10 mouse cellular contexts compared by ENCODE assay signal in the genomic region with DNA sequence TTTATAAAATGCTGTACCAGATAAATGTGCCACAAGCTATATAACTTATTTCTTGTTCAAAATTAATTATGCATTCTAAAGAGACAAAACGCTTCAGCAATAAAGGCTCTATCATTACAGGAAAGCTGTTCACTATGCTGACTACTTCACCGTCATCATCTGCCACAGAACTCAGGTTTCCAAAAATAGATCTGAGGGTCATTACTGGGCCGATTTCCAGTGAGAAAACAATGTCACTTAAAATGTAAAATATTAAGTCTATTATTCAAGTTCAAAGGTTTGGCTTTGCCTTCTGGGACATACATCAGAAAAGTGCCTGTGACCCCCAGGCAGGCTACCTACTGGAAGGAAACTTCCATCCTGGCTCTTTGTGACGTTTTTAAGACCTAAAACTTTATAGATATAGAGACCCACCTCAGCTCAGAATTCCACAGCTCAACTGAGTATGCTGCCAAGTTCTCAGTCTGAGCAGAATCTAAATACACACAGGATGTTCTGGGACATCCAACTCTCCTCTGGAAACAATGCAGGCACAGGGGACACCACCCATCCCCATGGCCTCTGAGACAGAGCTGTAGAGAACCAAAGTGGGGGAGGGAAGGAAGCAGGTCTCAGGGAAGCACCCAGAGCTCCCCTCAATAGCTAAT. TPM values are rescaled to one million over a fixed set of nuclear protein-coding genes. Genes with fewer than 3 reads are reported as not detected.
DNase-seq lines count a peak whose midpoint lies in the region; ATAC-seq and TF ChIP-seq lines count a peak whose summit lies in the region.
"Had no signal": no experiment of that assay in that cellular context is flagged by ENCODE, and none has a peak within 500 bp of the region (broad histone marks: within the 10 kb centered on the region; RNA-seq: fewer than 3 reads in every experiment).

No protein-coding gene starts in this region.

- H3K4me1 ChIP-seq in heart, adult 2 months (ENCODE audit: control insufficient read depth, insufficient read depth, low read length), result peaks cover 26% of the 10 kb centered on the region
- H3K4me1 ChIP-seq in intestine, embryonic 16.5 days (ENCODE audit: control insufficient read depth, insufficient read depth, low read length), result peaks cover 18% of the 10 kb centered on the region
- H3K4me1 ChIP-seq in lung, embryonic 15.5 days, result peaks cover 41% of the 10 kb centered on the region

- no peak for TF ChIP-seq POLR2A in heart, adult 2 months (IDR thresholded peaks at IDR 0.05; ENCODE audit: insufficient read depth, low read depth, low read length)

- peak overlapping the region; percentile 96 for H3K27ac ChIP-seq in heart, adult 2 months
- peak overlapping the region; percentile 61 for H3K27ac ChIP-seq in intestine, embryonic 16.5 days (ENCODE audit: low read length)
- peak overlapping the region; percentile 77 for H3K27ac ChIP-seq in lung, embryonic 15.5 days
- H3K27ac ChIP-seq: embryonic facial prominence, embryonic 12.5 days had no signal

- H3K27me3 ChIP-seq in heart, adult 2 months (ENCODE audit: control insufficient read depth, insufficient read depth, low read length), result no peaks in the 10 kb centered on the region
- no peaks in the 10 kb centered on the region for H3K27me3 ChIP-seq in intestine, embryonic 16.5 days (replicated peaks; ENCODE audit: control insufficient read depth, insufficient read depth, low read length)
- H3K27me3 ChIP-seq in lung, embryonic 15.5 days, result no peaks in the 10 kb centered on the region
- H3K27me3 ChIP-seq: embryonic facial prominence, embryonic 12.5 days had no signal

- TF ChIP-seq CTCF in heart, adult 2 months (IDR thresholded peaks at IDR 0.05), result no peak

- H3K36me3 ChIP-seq in heart, adult 2 months (ENCODE audit: control insufficient read depth, insufficient read depth, low read length), result peaks cover 43% of the 10 kb centered on the region
- no peaks in the 10 kb centered on the region for H3K36me3 ChIP-seq in intestine, embryonic 16.5 days (ENCODE audit: control insufficient read depth, insufficient read depth, low read length)
- no peaks in the 10 kb centered on the region for H3K36me3 ChIP-seq in lung, embryonic 15.5 days
- H3K36me3 ChIP-seq: embryonic facial prominence, embryonic 12.5 days had no signal

- peak; percentile 49 to 82 for DNase-seq in adrenal gland, adult (ENCODE audit: inconsistent age in 2 of 2, low spot score in 1 of 2)
- DNase-seq in adrenal gland, adult 18-20 months (ENCODE audit: low spot score in 2 of 2), result no peak
- DNase-seq in heart, adult 2 months, result peak; percentile 57 to 73
- no peak for DNase-seq in testis, postnatal 14 days (ENCODE audit: low spot score)
- DNase-seq in testis, postnatal 10 days (ENCODE audit: low spot score), result no peak

- H3K4me2 ChIP-seq in intestine, embryonic 16.5 days (ENCODE audit: low read depth, low read length), result no peak overlapping the region
- no peak overlapping the region for H3K4me2 ChIP-seq in lung, embryonic 15.5 days
- H3K4me2 ChIP-seq: embryonic facial prominence, embryonic 12.5 days had no signal

- intact Hi-C loops in heart, adult 2 months (cut with DNase I), result loop anchor here (1.0 kb wide), 1 partner anchor 14 kb away; no protein-coding TSS in a partner anchor

- 0 out of 2 replicates have a peak, but pooled peaks have one; percentile 64 for ATAC-seq in intestine, embryonic 16.5 days
- peak; percentile 61; the same call in 1 of the 2 replicates for ATAC-seq in lung, embryonic 15.5 days (ENCODE audit: borderline replicate concordance, extremely low read depth, low FRiP score, low TSS enrichment)
- no peak for ATAC-seq in cerebellum, adult (ENCODE audit: insufficient number of reproducible peaks, low FRiP score, low TSS enrichment)

- TF ChIP-seq EP300 in heart, adult 2 months (IDR thresholded peaks at IDR 0.05; ENCODE audit: insufficient read depth, low read depth, low read length), result peak; percentile 91

- 5% methylated on average over 4 of the region's 4 CpGs for WGBS in heart, adult 2 months
- WGBS in intestine, embryonic 16.5 days, result 37% methylated on average over 4 of the region's 4 CpGs
- WGBS in lung, embryonic 15.5 days, result 21% methylated on average over 4 of the region's 4 CpGs

- no peaks in the 10 kb centered on the region for H3K9me3 ChIP-seq in intestine, embryonic 16.5 days (ENCODE audit: control insufficient read depth, low read length)
- no peaks in the 10 kb centered on the region for H3K9me3 ChIP-seq in lung, embryonic 15.5 days
- H3K9me3 ChIP-seq: embryonic facial prominence, embryonic 12.5 days had no signal

- H3K4me3 ChIP-seq in heart, adult 2 months, result peak overlapping the region; percentile 25; the same call in 1 of the 2 replicates
- no peak overlapping the region for H3K4me3 ChIP-seq in intestine, embryonic 16.5 days (ENCODE audit: low read length)
- H3K4me3 ChIP-seq in lung, embryonic 15.5 days, result no peak overlapping the region
- H3K4me3 ChIP-seq: embryonic facial prominence, embryonic 12.5 days had no signal

- peaks cover 3% of the 10 kb centered on the region; the same call in 1 of the 2 replicates for H3K79me2 ChIP-seq in heart, adult 2 months (replicated peaks; ENCODE audit: control insufficient read depth, insufficient read depth, low read length)

- no peak overlapping the region; the same call in 1 of the 2 replicates for H3K9ac ChIP-seq in heart, adult 2 months (ENCODE audit: low read depth, low read length)
- H3K9ac ChIP-seq in intestine, embryonic 16.5 days (ENCODE audit: low read depth, low read length), result no peak overlapping the region
- no peak overlapping the region for H3K9ac ChIP-seq in lung, embryonic 15.5 days
- H3K9ac ChIP-seq: embryonic facial prominence, embryonic 12.5 days had no signal

RNA-seq across cellular contexts. Expression of a gene that starts 53.4 kb away (rescaled TPM):
- 10 to 100 TPM; 12.3 to 12.9 TPM for total RNA-seq in adrenal gland, adult 18-20 months (2021)
- 100 to 1,000 TPM in 1 of 2 experiments, 10 to 100 TPM in 1; 89.4 to 131 TPM for total RNA-seq in heart, adult 2 months (2021)
- polyA plus RNA-seq in heart, adult 2 months (2012; rRNA removed), result 46.3 and 86.1 TPM in 2 replicates
- polyA plus RNA-seq in intestine, embryonic 16.5 days (2015; fragmentation: Nextera tagmentation; extraction: Ambion mirVana), result 0.64 and 0.66 TPM in 2 replicates
- 2.5 and 2.9 TPM in 2 replicates for polyA plus RNA-seq in lung, embryonic 15.5 days (2015; fragmentation: Nextera tagmentation; extraction: Ambion mirVana)
- total RNA-seq: MEL had no signal

Comparison
In these comparisons a context has a peak if more than half of its experiments do, and no peak if none do; other contexts are left out.
1. DNase-seq: peak in adrenal gland, adult (2 of 2) and heart, adult 2 months (2 of 2); none in adrenal gland, adult 18-20 months (0 of 2), testis, postnatal 14 days (single experiment) and testis, postnatal 10 days (single experiment).
2. RNA of a gene that starts 53.4 kb away (polyA plus RNA-seq): 46.3 to 86.1 TPM in heart, adult 2 months; 2.5 to 2.9 TPM in lung, embryonic 15.5 days and 0.64 to 0.66 TPM in intestine, embryonic 16.5 days; every median in the first group is over 10 times any median in the second.
3. Peak in every context shown above with its lines, with median percentiles within 50 percentile points of each other: H3K27ac ChIP-seq.